Mouse (Mus musculus) hindbrain, postnatal 0 days (tissue): Measurements from ENCODE around the gene Adamts15. TPM values are rescaled to one million over a fixed set of nuclear protein-coding genes. Genes with fewer than 3 reads are reported as not detected.

Source experiments
- ATAC-seq: fragments of 200-750 bp; cut with Nextera tagmentation; 2 replicates; pipeline ENCODE4 v1.8.0; 2017; ENCODE audit warnings: mild to moderate bottlenecking, moderate TSS enrichment, moderate library complexity
- DNase-seq: peaks from one replicate; pipeline ENCODE4 v3.0.0-alpha.2; 2015; ENCODE audit warnings: low spot score
- H3K27ac ChIP-seq: fragments of 300-500 bp; sonication (generic); 2 replicates; pipeline ENCODE4 v1.5.1; 2014; ENCODE audit warnings: mild to moderate bottlenecking
- H3K27me3 ChIP-seq: fragments of 300-500 bp; sonication (generic); 2 replicates; pipeline ENCODE4 v1.6.1; 2014; ENCODE audit warnings: low read length, mixed read lengths; ENCODE audit not compliant: insufficient read depth
- H3K36me3 ChIP-seq: fragments of 300-500 bp; sonication (generic); 2 replicates; pipeline ENCODE4 v1.6.1; 2014; ENCODE audit warnings: low read length, mixed read lengths; ENCODE audit not compliant: insufficient read depth
- H3K4me1 ChIP-seq: fragments of 300-500 bp; sonication (generic); 2 replicates; pipeline ENCODE4 v1.6.1; 2014; ENCODE audit warnings: antibody characterized with exemption, low read length, mixed read lengths; ENCODE audit not compliant: insufficient read depth
- H3K4me2 ChIP-seq: fragments of 300-500 bp; sonication (generic); 2 replicates; pipeline ENCODE4 v1.6.1; 2014; ENCODE audit warnings: low read depth, mild to moderate bottlenecking, low read length, moderate library complexity, mixed read lengths
- H3K4me3 ChIP-seq: fragments of 300-500 bp; sonication (generic); 2 replicates; pipeline ENCODE4 v1.5.1; 2014; ENCODE audit warnings: low read length
- H3K9ac ChIP-seq: fragments of 300-500 bp; sonication (generic); replicated peaks from 2 replicates; pipeline ENCODE4 v1.6.1; 2014; ENCODE audit warnings: mild to moderate bottlenecking, low read length, moderate library complexity, mixed read lengths
- H3K9me3 ChIP-seq: fragments of 300-500 bp; sonication (generic); 2 replicates; pipeline ENCODE4 v1.6.1; 2016; ENCODE audit warnings: low read length, mixed read lengths
- CTCF ChIP-seq: IDR thresholded peaks from 2 replicates; pipeline ENCODE4 v1.5.1; 2016; ENCODE audit warnings: antibody characterized with exemption, control low read depth, low read depth
- WGBS: fragments of 180-500 bp; shearing (Covaris S2); extraction: QIAGEN DNeasy Blood & Tissue Kit; methylation state at CpG from one replicate; pipeline ENCODE4 v1.1.7; 2014; 5-methylcytosine and 5-hydroxymethylcytosine counted together
- polyA plus RNA-seq: library from polyadenylated mRNA; unstranded; fragments of >200 nt; fragmentation: Nextera tagmentation; extraction: Ambion mirVana; gene quantifications from 2 replicates; pipeline ENCODE4 v1.2.1, GENCODE M21; 2015
- total RNA-seq: library from RNA; depleted of rRNA; stranded (reverse); fragments of >200 nt; gene quantifications from 2 replicates; pipeline ENCODE4 v1.2.3, GENCODE M21; 2014

Gene Adamts15
- total and polyA plus RNA-seq, 2 experiments from 2014 or later: 3.5 to 14.6 TPM

DNA sequence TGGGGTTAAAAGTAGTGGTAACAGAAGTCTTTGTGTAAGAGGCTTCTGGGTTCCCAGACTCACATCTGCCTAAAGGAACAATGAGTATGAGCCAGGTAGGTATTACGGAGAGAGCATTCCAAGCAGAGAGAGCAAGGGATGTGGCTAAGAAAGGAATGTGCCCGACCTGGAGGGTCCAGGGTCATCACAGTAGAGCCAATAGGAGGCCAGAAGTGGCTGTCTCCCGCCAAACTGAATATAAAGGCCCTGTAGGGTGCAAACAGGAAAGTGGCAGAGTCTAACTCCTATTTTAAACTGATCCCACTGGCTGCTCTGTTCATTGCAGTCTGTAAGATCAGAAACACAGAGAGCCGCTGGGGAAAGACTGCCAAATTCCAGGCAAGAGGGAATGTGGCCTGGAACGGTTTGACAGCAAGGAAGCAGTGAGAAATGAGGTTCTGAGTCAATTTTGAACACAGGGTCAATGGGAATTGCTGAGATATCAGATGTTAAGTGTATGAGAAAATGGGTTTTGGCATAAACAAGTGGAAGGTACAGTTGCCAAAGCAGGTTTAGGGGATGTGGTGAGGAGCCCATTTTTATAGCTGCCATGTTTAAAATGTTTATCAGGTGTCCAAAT, 14.5 kb downstream of the Adamts15 start:
- H3K36me3 ChIP-seq: no peaks in the 10 kb centered on the region
- H3K4me1 ChIP-seq: no peaks in the 10 kb centered on the region; the same call in 1 of the 2 replicates
- no peak for TF ChIP-seq CTCF
- H3K9ac ChIP-seq: no peak overlapping the region
- H3K27me3 ChIP-seq: no peaks in the 10 kb centered on the region
- 41% methylated on average over 5 of the region's 5 CpGs for WGBS
- H3K4me3 ChIP-seq: no peak overlapping the region
- no peak overlapping the region for H3K4me2 ChIP-seq
- no peaks in the 10 kb centered on the region for H3K9me3 ChIP-seq
- no peak overlapping the region for H3K27ac ChIP-seq
- DNase-seq (no peak), ATAC-seq (no peak)

DNA sequence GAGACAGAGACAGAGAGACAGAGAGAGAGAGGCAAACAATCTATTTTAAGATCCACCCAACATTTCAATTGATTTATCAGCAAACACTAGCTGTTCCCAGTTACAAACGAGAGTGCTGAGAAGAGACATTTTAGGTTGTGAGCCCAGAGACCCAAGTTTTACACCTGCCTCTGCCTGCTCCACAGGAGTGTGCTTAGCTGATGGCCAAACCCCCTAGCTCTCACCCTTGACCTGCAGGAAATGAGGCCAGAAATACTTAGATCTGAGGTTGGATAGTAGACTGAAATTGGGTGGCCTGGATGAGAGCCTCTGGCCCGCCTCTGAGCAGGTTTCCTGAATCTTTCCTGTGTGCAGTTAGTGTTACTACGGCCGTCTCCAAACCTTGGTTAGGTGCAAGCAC, 15.8 kb downstream of the Adamts15 start:
- DNase-seq: no peak
- Histone ChIP-seq H3K9me3 (no peaks in the 10 kb centered on the region), H3K4me2 (no peak overlapping the region), H3K4me1 (no peaks in the 10 kb centered on the region; the same call in 1 of the 2 replicates), H3K4me3 (no peak overlapping the region), H3K36me3 (peaks cover 11% of the 10 kb centered on the region), H3K27ac (no peak overlapping the region), H3K27me3 (no peaks in the 10 kb centered on the region), H3K9ac (no peak overlapping the region)
- ATAC-seq: no peak
- WGBS: 89% methylated on average over 4 of the region's 4 CpGs
- TF ChIP-seq CTCF: no peak

DNA sequence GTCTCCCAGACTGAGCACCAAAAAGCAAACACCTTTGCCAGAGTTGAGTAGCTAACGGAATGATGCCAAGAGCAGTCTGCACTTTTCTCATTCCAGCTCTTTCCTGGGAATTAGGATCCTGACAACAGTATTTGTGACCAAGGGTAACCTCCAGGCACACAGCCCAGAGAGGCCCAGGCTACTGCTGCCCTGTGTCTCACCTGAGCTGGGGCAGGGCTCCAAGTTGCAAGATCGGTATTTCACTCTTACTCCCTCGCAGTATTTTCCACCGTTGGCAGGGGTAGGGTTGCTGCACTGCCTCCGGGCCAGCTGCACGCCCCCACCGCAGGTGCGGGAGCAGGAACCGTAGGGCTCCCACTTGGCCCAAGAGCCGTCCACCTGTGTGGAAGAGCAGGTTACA, 16.4 kb downstream of the Adamts15 start:
- peaks cover 16% of the 10 kb centered on the region for H3K36me3 ChIP-seq
- 87% methylated on average over 10 of the region's 10 CpGs for WGBS
- no peak overlapping the region for H3K4me3 ChIP-seq
- no peak overlapping the region for H3K4me2 ChIP-seq
- no peaks in the 10 kb centered on the region; the same call in 1 of the 2 replicates for H3K4me1 ChIP-seq
- TF ChIP-seq CTCF: no peak
- no peak overlapping the region for H3K27ac ChIP-seq
- DNase-seq: no peak
- ATAC-seq: no peak
- H3K27me3 ChIP-seq: no peaks in the 10 kb centered on the region
- H3K9ac ChIP-seq: no peak overlapping the region
- H3K9me3 ChIP-seq: no peaks in the 10 kb centered on the region

DNA sequence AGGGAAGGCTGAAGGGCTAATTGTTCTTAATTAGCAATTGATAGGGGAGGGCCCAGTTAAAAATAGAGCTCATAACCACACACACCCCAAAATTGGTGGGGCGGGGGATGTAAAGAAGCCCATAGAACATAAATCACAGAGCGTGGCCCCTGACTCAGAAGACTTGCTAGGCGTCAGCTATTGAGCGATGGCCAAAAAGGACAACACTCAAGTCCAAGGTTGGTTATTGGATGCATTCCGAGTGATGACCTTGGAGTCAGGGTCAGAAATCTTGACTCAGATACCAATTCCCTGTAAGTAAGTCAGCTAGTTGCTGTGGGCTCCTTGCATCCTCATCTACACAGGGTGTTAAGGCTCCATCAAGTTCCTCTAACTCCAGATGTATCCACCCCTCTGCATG, 19.0 kb downstream of the Adamts15 start:
- H3K27ac ChIP-seq: no peak overlapping the region
- H3K4me2 ChIP-seq: no peak overlapping the region
- H3K27me3 ChIP-seq: no peaks in the 10 kb centered on the region
- no peaks in the 10 kb centered on the region for H3K9me3 ChIP-seq
- 93% methylated on average over 5 of the region's 5 CpGs for WGBS
- TF ChIP-seq CTCF: no peak
- H3K4me3 ChIP-seq: no peak overlapping the region
- no peak for DNase-seq
- H3K9ac ChIP-seq: no peak overlapping the region
- no peak for ATAC-seq
- H3K4me1 ChIP-seq: no peaks in the 10 kb centered on the region
- peaks cover 16% of the 10 kb centered on the region for H3K36me3 ChIP-seq

DNA sequence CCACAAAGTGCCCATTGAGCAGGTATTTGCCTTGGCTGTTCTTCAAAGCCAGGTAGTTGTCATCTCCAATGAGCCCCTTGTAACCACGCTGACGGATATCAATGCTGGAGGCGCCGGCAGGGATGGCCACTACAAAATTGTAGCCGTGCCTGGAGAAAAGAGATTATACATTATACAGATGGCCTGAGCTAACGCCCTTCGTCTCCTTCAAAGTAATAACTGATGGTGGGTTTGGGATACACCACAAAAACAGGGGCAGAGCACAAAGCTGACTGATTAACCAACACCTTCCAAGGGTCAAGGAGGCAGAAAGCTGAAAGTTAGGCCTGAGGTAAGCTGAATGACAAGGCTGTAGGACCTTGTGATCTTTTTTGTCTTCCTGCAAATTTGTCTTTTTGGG, 19.6 kb downstream of the Adamts15 start:
- no peak for DNase-seq

DNA sequence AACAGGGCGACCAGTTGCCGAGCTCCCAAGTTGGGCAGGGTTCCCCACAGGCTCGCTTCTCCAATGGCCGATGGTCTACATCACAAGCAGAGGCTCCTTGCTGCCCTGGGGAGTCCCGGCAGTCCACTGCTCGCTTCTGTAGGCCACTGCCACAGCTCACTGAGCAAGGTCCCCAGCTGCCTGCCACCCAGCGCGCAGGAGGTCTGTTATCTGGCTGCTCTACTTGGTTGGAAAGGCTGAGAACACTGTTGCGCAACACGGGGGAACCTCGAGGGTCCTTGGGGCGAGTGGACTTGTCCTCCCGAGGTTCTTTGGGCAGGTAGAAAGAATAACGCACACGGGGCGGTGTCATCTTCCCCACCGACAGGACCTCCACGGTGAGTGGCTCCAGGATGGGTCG, 20.1 kb downstream of the Adamts15 start:
- Histone ChIP-seq H3K27me3 (no peaks in the 10 kb centered on the region), H3K4me2 (no peak overlapping the region), H3K36me3 (peaks cover 16% of the 10 kb centered on the region), H3K4me1 (no peaks in the 10 kb centered on the region), H3K9ac (no peak overlapping the region), H3K27ac (no peak overlapping the region), H3K4me3 (no peak overlapping the region), H3K9me3 (no peaks in the 10 kb centered on the region)
- no peak for TF ChIP-seq CTCF
- DNase-seq: no peak
- WGBS: 94% methylated on average over 19 of the region's 19 CpGs
- ATAC-seq: no peak

More for the DNA sequence above, 19.6 kb downstream of the Adamts15 start:
- Histone ChIP-seq H3K9me3 (no peaks in the 10 kb centered on the region), H3K4me1 (no peaks in the 10 kb centered on the region), H3K4me2 (no peak overlapping the region), H3K27me3 (no peaks in the 10 kb centered on the region), H3K4me3 (no peak overlapping the region), H3K9ac (no peak overlapping the region), H3K36me3 (peaks cover 16% of the 10 kb centered on the region), H3K27ac (no peak overlapping the region)
- WGBS: 94% methylated on average over 7 of the region's 7 CpGs
- no peak for ATAC-seq
- TF ChIP-seq CTCF: no peak

DNA sequence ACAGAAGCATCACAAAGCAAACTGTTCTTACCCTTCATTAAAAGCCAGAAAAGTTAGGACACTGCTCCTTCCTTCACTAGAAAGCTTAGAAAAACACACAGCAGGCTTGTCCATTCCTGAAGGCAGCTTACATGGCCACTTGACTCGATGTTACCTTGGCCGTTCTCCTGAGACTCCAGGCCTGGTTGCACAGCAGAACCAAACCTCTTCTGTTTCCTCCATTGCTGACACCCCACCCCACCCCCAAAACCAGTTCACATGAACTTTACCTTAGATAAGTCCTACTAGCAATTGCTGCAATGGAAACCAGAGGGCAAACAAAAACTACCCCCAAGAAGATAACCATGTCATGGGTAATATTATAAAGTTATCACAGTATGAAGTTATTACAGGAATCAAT, 25.1 kb downstream of the Adamts15 start:
- no peak overlapping the region for H3K4me3 ChIP-seq
- H3K9me3 ChIP-seq: no peaks in the 10 kb centered on the region
- TF ChIP-seq CTCF: no peak
- DNase-seq (no peak), ATAC-seq (no peak)
- H3K4me2 ChIP-seq: no peak overlapping the region
- H3K4me1 ChIP-seq: peaks cover 3% of the 10 kb centered on the region; the same call in 1 of the 2 replicates
- H3K36me3 ChIP-seq: peaks cover 10% of the 10 kb centered on the region; the same call in 1 of the 2 replicates
- no peak overlapping the region for H3K27ac ChIP-seq
- no peaks in the 10 kb centered on the region for H3K27me3 ChIP-seq
- no peak overlapping the region for H3K9ac ChIP-seq
- WGBS: 48% methylated on average over 2 of the region's 2 CpGs
